Mouse (Mus musculus) heart, adult 18-20 months (tissue): ENCODE measurements around the gene Rbm38. TPM values are rescaled to one million over a fixed set of nuclear protein-coding genes. Genes with fewer than 3 reads are reported as not detected.

Source experiments
- DNase-seq, 2 experiments: peaks; one replicate each; pipeline ENCODE4 v3.0.0; 2021 to 2022; ENCODE audit warnings: mixed read lengths in 1 of 2
- total RNA-seq, 2 experiments: library from RNA; stranded (reverse); gene quantifications; 2 replicates each; pipeline ENCODE4 v1.2.3; 2021

Rbm38 gene
- total RNA-seq, 2 experiments from 2014 or later: 171 to 173 TPM

DNA sequence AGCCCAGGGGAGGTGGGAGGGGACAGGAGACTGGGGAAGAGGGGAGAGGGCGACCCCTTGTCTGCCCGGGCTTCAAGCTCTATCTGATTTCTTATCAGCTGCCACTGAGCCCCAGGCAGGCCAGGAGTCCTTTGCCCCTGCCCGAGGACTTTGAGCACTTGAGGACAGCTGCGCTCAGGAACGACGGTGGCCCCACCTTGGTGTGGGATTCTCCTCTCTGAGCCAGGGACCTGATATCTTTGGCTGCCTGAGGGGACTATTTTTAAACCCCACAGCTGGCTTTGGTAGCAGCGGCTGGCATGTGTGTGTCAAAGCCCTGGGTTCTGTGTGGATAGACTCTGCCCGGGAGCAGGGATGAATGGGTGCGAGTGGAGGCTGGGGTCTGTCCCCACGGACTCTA, 37.3 kb downstream of the Rbm38 start:
- DNase-seq: peak; percentile 57 to 74

DNA sequence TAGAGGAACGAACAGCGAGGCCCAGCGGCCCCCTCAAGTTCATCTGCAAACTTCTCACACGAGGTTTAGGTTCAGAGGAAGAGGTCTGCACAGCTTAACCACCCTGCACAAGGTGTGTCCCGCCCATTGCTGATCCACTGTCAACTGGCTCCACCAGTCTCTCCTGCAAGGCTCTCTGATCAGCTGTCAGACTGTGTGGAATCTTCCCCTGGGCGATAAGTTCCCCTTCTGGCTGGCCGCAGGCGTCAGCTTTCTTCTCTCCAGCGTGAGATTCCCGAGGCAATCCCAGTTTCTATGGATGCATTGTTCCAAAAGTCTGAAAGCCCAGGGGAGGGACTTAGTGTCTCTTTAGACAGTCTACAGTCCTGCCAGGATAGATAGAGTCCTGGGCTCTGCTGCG, 38.0 kb downstream of the Rbm38 start:
- DNase-seq: no peak

DNA sequence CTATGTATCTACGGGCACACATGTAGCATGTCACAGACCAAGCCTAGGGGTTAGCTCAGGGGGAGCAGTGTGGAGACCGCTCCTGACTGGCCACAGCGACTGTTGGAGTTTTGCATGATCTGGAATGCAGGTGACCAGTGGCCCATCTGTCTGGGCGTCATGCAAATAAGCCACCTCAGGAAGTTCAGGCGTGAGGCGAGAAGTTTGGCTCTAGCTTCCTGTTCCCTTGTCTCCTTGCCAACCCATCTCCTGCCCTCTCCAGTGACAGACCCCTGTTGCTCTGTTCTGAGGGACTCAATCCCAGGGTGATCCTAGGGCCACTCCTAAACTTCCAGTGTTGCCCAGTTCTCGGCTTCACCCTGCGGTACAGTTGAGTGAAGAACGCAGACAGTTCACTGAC, 40.2 kb downstream of the Rbm38 start:
- DNase-seq: peak; percentile 25 to 29

DNA sequence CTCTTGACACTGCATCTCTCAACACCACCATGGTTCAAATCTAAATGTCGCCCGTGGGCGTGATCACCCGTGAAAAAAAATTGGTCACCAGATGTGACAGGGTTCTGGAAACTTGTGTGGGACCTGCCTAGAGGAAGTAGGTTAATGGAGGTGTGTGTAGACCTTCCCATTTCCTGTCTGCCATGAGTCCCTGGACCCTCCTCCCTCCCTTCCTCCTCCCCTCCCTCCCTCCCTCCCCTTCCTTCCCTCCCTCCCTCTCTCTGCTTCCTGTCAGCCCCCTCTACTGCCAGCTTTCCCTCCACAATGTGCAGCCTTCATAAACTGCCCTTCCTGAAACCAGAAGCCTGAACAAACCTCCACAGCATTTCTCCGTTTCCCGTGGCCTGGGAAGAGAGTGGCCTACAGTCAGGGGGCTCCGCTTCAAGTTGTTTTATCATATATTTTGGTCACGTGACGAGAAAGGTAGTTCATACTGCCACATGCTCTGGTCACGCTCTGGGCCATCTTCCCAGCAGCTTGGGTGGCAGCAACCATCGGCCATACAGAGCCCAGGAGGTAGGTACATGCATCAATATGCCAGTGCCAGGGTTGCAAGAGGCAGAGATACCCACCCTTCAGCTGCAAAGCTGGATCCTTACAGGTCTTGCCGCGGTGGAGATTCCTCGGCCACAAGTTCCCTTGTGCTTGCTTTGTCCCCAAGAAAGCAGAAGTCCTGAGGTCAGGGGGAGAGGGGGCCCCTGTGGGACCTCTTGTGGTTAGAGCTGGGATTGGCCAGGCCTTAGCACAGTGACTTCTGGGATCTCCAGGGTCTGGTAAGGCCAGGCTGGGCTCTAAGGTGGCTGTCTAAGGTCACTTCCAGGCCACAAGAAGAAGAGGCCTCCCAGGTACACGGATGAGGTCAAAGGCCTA, 41.4 kb downstream of the Rbm38 start:
- no peak for DNase-seq

DNA sequence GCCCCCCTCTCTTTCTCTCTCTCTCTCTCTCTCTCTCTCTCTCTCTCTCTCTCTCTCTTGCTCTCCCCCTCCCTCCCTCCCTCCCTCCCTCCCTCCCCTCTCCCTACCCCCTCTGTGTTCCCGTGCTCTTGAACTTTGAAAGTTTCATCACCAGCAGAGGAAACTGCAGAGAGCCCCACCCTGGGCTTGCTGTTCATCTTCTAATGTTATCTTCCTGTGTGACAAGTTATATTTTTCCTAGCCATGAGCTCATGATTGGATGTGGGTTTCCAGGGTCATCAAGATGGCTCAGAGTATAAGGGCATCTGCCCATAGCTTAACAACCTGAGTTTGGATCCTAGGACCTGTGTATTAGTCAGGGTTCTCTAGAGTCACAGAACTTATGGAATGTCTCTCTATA, 42.9 kb downstream of the Rbm38 start:
- no peak for DNase-seq

DNA sequence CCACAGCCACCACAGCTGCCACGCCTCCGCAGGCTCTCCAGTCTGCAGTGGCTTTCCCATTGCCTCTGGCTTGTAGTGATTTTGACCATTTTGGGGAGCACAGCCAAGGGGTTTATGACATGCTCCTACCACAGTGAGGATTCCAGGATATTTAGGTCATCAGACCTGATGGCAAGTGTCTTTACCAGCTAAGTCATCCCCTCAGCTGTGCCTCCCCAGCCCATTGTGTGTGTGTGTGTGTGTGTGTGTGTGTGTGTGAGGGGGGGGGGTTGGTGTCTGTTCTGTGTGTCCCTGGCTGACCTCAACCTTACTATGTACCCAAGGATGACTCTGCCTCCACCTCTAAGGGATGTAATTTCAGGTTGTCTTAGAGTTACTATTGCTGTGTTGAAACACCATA, 44.6 kb downstream of the Rbm38 start:
- no peak for DNase-seq

DNA sequence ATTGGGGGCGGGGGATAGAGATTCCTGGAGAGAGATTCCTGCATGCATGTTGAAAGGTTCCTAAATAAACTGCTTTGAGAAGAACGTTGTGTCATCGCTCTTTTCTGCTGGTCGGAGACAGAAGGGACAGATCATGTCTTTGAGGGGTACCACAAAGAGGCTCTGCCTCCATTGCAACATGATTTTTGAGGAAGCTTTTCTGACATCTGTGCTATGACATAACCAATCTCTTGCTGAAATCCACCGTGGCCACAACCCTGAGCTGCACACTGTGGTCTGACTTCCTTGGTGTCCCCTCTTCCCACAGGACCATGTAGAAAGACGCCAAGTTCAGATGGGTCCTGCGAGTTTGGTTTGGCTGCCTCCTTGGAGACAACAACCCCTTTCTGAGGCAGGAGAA, 52.6 kb downstream of the Rbm38 start:
- DNase-seq: no peak

DNA sequence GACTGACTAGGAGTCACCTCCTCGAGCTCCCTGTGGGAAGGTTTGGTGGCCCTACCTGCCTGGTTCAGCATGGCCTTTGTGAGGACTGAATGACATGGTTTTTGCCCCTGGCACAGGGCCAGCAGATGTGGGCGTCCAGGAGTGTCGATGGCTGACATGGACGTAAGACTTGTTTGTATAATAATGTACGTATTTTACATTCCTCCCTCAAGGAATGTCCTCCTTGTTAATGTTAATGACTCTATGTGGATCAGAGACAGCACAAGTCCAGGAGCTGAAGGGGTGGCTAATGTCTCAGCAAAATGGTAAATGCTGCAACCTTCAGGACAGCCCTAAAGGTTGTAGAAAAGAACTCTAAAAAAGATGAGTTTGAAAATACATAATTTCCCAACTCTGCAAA, 53.4 kb downstream of the Rbm38 start:
- no peak for DNase-seq

DNA sequence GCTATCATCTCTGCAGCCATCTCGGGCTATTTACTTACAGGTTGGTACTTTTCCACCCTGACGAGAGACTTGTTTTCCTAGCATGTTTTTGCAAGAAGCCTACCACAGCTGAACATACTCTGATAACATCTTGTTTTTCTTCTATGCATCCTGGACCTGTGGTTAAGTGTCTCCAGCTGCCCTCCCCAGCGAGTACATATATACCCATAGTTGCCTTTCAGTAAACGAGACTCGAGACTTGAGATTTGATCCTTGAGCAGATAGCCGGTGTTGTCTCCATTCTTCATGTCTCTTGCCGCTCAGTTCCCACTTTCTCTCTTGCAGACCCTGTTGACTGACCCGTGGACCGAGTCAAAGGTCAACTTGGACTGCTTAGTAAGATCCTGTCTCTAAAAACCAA, 56.6 kb downstream of the Rbm38 start:
- DNase-seq: no peak

DNA sequence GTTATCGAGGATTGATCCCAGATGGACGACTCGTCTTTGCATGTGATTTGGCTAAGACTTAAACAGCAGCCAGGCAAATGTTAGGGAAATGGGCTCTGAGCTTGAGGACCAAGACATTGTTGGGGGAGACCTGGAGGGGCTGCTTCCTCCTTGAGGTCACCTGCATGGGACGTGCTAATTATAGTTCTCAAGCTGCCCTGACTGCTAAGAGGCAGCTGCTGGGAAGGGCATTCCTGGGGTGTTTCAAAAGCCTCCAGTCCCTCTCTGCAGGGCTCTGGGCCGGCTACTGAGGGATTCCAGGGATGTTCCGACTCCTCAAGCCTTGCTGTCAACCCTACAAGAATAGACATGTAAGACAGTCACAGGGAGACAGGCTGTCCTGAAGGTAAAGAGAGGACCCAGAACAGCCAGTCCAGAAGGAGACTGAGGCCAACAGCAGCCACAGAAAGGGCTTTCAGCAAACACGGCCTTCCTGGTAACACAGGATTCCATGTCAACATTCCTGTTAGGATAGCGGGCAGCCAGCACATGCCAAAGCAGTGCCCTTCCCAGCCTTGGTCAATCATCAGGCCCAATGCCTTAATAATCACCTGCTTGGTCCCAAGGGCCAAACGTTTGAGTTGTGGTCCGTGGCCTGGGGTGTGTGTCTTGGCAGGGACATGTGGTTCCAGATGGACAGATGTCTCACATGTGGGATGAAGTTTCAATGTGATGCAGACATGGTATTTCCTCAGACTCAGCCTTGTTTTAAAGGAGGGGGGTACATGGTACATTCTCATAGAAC, 59.7 kb downstream of the Rbm38 start:
- DNase-seq: no peak

DNA sequence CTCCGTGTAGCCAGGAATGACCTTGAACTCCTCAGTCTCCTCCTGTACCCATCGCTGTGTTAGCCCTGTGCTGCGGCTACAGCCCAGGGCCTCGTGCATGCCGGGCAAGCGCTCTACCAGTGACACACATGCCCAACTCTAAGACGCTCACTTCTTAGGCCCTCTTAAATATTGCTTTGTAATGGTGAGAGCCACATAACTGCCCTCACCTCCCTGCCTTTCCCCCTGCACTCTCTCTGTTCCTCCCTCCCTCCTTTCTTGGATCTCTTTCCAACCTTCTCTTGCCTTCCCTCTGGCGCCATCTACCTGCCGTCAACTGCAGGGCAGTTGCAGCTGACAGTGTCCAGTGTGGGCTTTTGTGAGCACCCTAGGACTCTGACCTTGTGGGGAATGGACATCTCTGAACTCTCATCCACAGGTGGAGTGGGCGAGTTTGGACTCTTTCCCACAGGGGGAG, 60.5 kb downstream of the Rbm38 start:
- peak; percentile 69 to 86 for DNase-seq

DNA sequence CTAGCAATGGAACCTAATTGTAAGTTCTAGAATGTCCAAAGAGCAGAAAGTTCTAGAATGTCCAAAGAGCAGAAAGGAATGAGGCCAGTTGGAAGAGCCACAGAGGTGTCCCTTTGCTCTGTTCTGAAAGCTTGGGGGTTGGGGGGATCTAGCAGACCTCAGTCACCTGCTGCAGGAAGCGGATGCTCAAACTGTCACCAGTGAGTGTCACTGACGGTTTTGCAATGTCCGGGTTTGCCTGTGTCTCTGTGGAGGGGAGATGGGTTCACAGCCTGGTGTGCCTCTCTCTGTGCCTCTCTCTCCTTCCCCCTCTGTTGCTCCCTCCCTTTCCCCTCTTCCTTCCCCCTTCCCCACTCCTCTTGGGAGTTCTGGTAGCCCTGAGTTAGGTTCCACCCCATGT, 62.4 kb downstream of the Rbm38 start:
- DNase-seq: no peak

DNA sequence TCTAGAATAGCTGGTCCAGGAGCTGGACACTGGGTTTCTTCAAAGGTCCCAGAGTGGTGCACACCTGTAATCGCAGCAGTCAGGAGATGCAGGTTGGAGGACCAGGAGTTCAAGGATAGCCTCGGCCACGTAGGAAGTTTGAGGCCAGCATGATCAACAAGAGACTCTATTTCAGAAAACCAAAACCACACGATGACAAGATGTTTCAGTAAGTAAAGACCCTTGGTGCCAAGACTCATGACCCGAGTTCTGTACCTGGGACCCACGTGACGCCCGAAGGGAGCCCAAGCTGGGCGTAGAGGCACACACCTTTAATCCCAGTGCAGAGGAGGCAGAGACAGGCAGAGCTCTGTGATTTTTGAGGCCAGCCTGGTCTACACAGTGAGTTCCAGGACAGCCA, 62.8 kb downstream of the Rbm38 start:
- no peak for DNase-seq

DNA sequence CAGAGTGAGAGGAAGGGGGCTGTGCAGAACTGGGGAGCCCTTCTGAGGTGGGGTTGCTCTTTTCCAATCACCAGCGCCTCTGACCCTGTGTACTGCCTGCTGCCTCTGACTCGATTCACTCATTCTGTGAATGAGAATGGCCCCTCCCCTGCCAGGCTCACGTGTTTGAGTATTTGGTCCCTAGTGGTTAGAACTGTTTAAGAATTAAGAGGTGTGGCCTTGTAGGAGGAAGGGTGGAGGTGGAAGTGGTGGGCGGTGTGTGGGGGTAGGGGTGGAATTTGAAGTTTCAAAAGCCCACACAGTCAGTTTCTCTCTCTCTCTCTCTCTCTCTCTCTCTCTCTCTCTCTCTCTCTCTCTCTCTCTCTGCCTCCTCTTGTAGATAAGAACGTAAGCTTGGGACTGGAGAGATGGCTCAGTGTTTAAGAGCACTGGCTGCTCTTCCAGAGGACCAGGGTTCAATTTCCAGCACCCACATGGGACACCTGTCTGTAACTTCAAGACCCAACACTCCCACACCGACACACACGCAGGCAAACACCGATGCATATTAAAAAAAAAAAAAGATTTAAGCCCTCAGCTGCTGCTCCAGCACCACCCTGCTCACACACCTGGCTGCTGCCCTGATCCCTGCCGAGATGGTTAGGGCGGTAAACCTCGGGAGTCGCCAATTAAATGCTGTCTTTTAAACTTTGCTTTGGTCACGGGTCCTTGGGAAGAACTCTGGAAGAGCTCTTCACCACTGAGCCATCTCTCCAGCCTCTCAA, 63.6 kb downstream of the Rbm38 start:
- peak; percentile 33 to 52 for DNase-seq

Other genes starting within 250 kb of the Rbm38 start
- 1 to 10 TPM; 1.1 to 1.3 TPM for gene Bmp7, start 80.2 kb upstream of the Rbm38 start, total RNA-seq
- not detected for gene Spo11, start 42.8 kb upstream of the Rbm38 start, total RNA-seq
- 10 to 100 TPM; 21.5 to 21.8 TPM for gene Rae1, start 20.4 kb upstream of the Rbm38 start, total RNA-seq
- gene Ctcfl, start 99.0 kb downstream of the Rbm38 start, total RNA-seq: under 1 TPM; 0.08 to 0.22 TPM
- gene Pck1, start 132.6 kb downstream of the Rbm38 start, total RNA-seq: 100 to 1,000 TPM in 1 of 2 experiments, 10 to 100 TPM in 1; 12.3 to 112 TPM
- gene Zbp1, start 198.4 kb downstream of the Rbm38 start, total RNA-seq: 1 to 10 TPM in 1 of 2 experiments, under 1 TPM in 1; 0.90 to 1.3 TPM